Mouse (Mus musculus) intestine, postnatal 0 days (tissue): ENCODE results near the gene Atxn7l3. TPM values are rescaled to one million over a fixed set of nuclear protein-coding genes. Genes with fewer than 3 reads are reported as not detected.
"Not testable (repeated sequence)": the region's sequence is repeated elsewhere in the genome, so short reads cannot be mapped to it uniquely, and the experiment has no call there.

Experiments used
- ATAC-seq: fragments of 200-750 bp; cut with Nextera tagmentation; 2 replicates; pipeline ENCODE4 v1.8.0; 2017; ENCODE audit warnings: mild to moderate bottlenecking, moderate TSS enrichment, moderate library complexity
- H3K27ac ChIP-seq: fragments of 300-500 bp; sonication (generic); 2 replicates; pipeline ENCODE4 v1.5.1; 2014; ENCODE audit warnings: mild to moderate bottlenecking, low read depth, low read length, moderate library complexity
- H3K27me3 ChIP-seq: fragments of 300-500 bp; sonication (generic); replicated peaks from 2 replicates; pipeline ENCODE4 v1.6.1; 2014; ENCODE audit warnings: low read length, mixed read lengths; ENCODE audit not compliant: control insufficient read depth, insufficient read depth
- H3K36me3 ChIP-seq: fragments of 300-500 bp; sonication (generic); 2 replicates; pipeline ENCODE4 v1.6.1; 2014; ENCODE audit warnings: mild to moderate bottlenecking, moderate library complexity; ENCODE audit not compliant: control insufficient read depth, insufficient read depth
- H3K4me1 ChIP-seq: fragments of 300-500 bp; sonication (generic); replicated peaks from 2 replicates; pipeline ENCODE4 v1.6.1; 2014; ENCODE audit warnings: antibody characterized with exemption, low read length, mixed read lengths; ENCODE audit not compliant: control insufficient read depth, insufficient read depth
- H3K4me2 ChIP-seq: fragments of 300-500 bp; sonication (generic); replicated peaks from 2 replicates; pipeline ENCODE4 v1.6.1; 2014; ENCODE audit warnings: low read depth, mild to moderate bottlenecking, moderate library complexity
- H3K4me3 ChIP-seq: fragments of 300-500 bp; sonication (generic); 2 replicates; pipeline ENCODE4 v1.5.1; 2014; ENCODE audit warnings: low read depth, low read length
- H3K9ac ChIP-seq: fragments of 300-500 bp; sonication (generic); 2 replicates; pipeline ENCODE4 v1.6.1; 2014; ENCODE audit warnings: mild to moderate bottlenecking, low read depth, low read length
- H3K9me3 ChIP-seq: fragments of 300-500 bp; sonication (generic); 2 replicates; pipeline ENCODE4 v1.6.1; 2016; ENCODE audit warnings: mixed run types; ENCODE audit not compliant: control insufficient read depth
- CTCF ChIP-seq: sonication (generic); IDR thresholded peaks from 2 replicates; pipeline ENCODE4 v1.5.1; 2016; ENCODE audit warnings: low read depth, mild to moderate bottlenecking, control low read depth, antibody characterized with exemption, moderate library complexity
- WGBS: fragments of 180-500 bp; shearing (Covaris S2); extraction: QIAGEN DNeasy Blood & Tissue Kit; methylation state at CpG from one replicate; pipeline ENCODE4 v1.1.7; 2014; 5-methylcytosine and 5-hydroxymethylcytosine counted together
- polyA plus RNA-seq: library from polyadenylated mRNA; unstranded; fragments of >200 nt; fragmentation: Nextera tagmentation; extraction: Ambion mirVana; gene quantifications from 2 replicates; pipeline ENCODE4 v1.2.1, GENCODE M21; 2015

The Atxn7l3 gene
- polyA plus RNA-seq, 1 experiment from 2014 or later: 8.6 TPM

DNA sequence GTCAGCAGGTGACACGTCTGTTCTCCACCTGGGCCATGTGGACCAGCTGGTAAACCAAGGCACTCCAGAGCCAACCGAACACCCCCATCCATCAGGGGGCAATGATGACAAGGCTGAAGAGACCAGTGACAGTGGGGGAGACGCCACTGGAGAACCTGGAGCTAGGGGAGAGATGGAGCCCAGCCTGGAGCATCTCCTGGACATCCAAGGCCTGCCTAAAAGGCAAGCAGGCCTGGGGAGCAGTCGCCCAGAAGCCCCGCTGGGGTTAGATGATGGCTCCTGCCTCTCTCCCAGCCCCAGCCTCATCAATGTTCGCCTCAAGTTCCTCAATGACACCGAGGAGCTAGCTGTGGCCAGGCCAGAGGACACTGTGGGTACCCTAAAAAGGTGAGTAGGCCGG, 8.9 kb downstream of the Atxn7l3 start:
- no peaks in the 10 kb centered on the region for H3K9me3 ChIP-seq
- H3K36me3 ChIP-seq: peaks cover 42% of the 10 kb centered on the region
- no peak for TF ChIP-seq CTCF
- no peak overlapping the region for H3K27ac ChIP-seq
- no peaks in the 10 kb centered on the region for H3K27me3 ChIP-seq
- WGBS: 89% methylated on average over 8 of the region's 8 CpGs
- H3K4me3 ChIP-seq: no peak overlapping the region
- peaks cover 5% of the 10 kb centered on the region; the same call in 1 of the 2 replicates for H3K4me1 ChIP-seq
- H3K4me2 ChIP-seq: no peak overlapping the region
- no peak for ATAC-seq
- H3K9ac ChIP-seq: no peak overlapping the region

DNA sequence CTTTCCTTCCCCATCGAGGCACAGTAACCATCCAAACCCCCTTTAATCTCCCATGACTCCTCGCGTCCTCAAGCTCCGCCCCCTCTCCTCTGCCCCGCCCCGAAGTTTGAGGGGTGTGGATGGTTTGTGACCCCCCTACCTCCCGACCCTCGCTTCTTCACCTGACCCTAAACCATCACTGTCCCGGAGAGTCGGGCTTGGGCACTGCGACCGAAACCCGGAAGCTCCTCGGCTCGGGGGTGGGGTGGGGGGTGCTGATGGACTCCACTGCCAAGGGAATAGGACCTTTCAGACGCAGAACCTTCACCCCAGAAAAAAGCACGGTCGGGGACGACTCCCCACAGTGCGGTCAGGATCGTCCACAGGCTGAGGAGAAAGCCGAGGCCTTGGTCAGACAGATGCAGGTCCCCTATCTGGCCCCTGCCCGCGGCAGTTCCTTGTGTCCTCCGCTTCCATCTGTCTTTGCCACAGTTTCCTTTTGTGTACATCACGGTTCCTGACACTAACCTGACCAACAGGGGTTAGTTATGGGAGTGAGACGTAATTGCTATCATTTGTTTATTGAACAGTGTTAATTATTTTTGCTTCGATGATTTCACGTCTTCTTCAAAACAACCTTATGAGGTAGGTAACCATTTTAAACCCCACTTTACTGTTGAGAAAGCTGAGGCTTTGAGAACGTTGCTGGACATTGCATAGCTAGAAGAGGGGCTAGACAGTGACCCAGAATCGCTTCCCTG, 11.2 kb downstream of the Atxn7l3 start:
- WGBS: 2% methylated on average over 31 of the region's 31 CpGs
- H3K4me2 ChIP-seq: peak overlapping the region; percentile 85
- TF ChIP-seq CTCF: no peak
- peaks cover 20% of the 10 kb centered on the region for H3K36me3 ChIP-seq
- H3K4me1 ChIP-seq: peaks cover 5% of the 10 kb centered on the region; the same call in 1 of the 2 replicates
- peak overlapping the region; percentile 92 for H3K4me3 ChIP-seq
- H3K27me3 ChIP-seq: no peaks in the 10 kb centered on the region
- H3K9me3 ChIP-seq: no peaks in the 10 kb centered on the region
- peak; percentile 58 for ATAC-seq
- H3K9ac ChIP-seq: peak overlapping the region; percentile 81
- peak overlapping the region; percentile 73 for H3K27ac ChIP-seq

DNA sequence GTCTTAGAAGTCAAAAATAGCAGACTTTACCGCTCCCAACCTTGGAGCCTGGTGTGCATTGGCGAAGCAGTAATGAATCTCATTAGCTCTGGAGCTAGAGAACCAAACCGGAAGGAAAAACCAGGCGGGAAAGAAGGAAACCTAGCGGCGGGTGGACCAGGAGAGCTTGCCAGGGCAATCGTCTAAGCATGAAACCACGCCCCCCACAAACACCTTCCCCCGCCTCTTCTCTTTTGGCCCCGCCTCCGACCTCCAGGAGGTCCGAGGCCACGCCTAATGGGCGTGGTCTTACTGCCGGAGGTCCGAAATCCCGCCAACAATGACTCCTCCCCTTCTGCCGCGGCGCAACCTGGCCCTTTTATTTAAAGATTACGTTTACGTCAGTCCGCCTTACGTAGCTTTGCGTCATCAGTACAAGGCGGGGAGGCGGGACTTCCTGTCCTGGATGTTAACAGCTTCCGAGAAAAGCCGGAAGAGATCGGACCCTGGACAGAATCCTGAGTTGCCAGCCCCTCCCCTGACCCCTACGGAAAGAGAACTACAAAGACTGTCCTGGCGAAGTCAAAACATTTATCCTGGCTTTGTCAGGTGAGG, 11.8 kb downstream of the Atxn7l3 start, which contains the start of gene Tmub2:
TSS of gene Tmub2 (plus strand) at position 431 of the 594 bp plus-strand sequence.
- Histone ChIP-seq H3K36me3 (peaks cover 15% of the 10 kb centered on the region), H3K4me1 (peaks cover 5% of the 10 kb centered on the region; the same call in 1 of the 2 replicates), H3K9me3 (no peaks in the 10 kb centered on the region), H3K4me2 (peak within 1 kb of the TSS; percentile 85), H3K27ac (peak within 1 kb of the TSS; percentile 73), H3K27me3 (no peaks in the 10 kb centered on the region), H3K4me3 (peak within 1 kb of the TSS; percentile 92), H3K9ac (peak within 1 kb of the TSS; percentile 81)
- under 1% methylated on average over 32 of the region's 32 CpGs for WGBS
- peak; percentile 38 for TF ChIP-seq CTCF
- peak; percentile 92 for ATAC-seq

DNA sequence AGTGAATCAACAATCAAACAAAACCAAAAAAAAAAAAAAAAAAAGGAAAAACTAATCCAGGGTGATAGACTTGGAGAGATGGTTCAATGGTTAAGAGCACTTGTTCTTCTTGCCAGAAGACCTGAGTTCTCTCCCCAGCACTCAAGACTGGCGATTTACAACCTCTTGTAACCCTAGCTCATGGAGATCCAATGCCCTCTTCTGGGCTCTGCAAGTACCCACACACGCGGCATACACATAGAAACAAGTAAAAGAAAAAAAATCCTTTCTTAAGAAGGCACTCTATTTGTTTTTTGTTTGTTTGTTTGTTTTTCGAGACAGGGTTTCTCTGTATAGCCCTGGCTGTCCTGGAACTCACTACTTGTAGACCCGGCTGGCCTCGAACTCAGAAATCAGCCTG, 12.5 kb downstream of the Atxn7l3 start:
- H3K36me3 ChIP-seq: peaks cover 14% of the 10 kb centered on the region
- no peaks in the 10 kb centered on the region for H3K9me3 ChIP-seq
- WGBS: 88% methylated on average over 6 of the region's 6 CpGs
- peak overlapping the region; percentile 50 for H3K4me2 ChIP-seq
- ATAC-seq: no peak
- peak overlapping the region; percentile 92; the same call in 1 of the 2 replicates for H3K4me3 ChIP-seq
- no peak overlapping the region for H3K9ac ChIP-seq
- no peak overlapping the region for H3K27ac ChIP-seq
- H3K27me3 ChIP-seq: no peaks in the 10 kb centered on the region
- no peak for TF ChIP-seq CTCF
- peaks cover 5% of the 10 kb centered on the region; the same call in 1 of the 2 replicates for H3K4me1 ChIP-seq

DNA sequence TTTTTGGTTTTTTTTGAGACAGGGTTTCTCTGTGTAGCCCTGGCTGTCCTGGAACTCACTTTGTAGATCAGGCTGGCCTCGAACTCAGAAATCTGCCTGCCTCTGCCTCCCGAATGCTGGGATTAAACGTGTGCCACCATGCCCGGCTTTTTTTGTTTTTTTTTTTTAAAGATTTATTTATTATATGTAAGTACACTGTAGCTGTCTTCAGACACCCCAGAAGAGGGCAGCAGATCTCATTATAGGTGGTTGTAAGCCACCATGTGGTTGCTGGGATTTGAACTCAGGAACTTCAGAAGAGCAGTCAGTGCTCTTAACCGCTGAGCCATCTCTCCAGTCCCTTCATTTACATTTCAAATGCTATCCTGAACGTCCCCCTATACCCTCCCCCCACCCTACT, 16.2 kb downstream of the Atxn7l3 start:
- H3K27me3 ChIP-seq, H3K9ac ChIP-seq, H3K27ac ChIP-seq, H3K4me1 ChIP-seq, H3K9me3 ChIP-seq, H3K4me3 ChIP-seq, ATAC-seq, H3K4me2 ChIP-seq, H3K36me3 ChIP-seq: not testable (repeated sequence)
- 66% methylated on average over 6 of the region's 6 CpGs for WGBS

DNA sequence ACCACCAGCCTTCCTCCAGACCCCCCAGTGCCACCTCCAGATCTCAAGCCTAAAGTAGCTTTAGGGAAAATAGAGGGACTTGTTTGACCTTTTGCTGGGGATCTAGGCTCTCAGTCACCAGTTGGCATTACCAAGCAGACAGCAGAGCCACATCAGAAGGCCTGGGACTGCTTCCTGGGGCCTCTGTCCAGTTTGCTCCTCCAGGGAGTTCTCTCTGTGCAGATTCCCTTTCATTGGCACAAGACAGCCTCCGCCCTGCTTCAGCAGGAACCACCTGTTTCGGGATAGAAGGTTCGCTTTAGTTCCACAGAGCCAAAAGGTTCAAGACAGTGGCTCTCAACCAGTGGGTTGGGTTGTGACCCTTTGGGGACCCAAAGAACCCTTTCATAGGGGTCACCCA, 16.8 kb downstream of the Atxn7l3 start:
- peaks cover 3% of the 10 kb centered on the region; the same call in 1 of the 2 replicates for H3K4me1 ChIP-seq
- H3K27ac ChIP-seq: no peak overlapping the region
- H3K9me3 ChIP-seq: no peaks in the 10 kb centered on the region
- WGBS: 89% methylated on average over 3 of the region's 3 CpGs
- no peaks in the 10 kb centered on the region for H3K27me3 ChIP-seq
- no peak overlapping the region for H3K9ac ChIP-seq
- no peaks in the 10 kb centered on the region for H3K36me3 ChIP-seq
- H3K4me3 ChIP-seq: no peak overlapping the region
- no peak overlapping the region for H3K4me2 ChIP-seq
- ATAC-seq: no peak
- TF ChIP-seq CTCF: no peak
